Mouse (Mus musculus): ENCODE results near the gene Dock7. TPM values are rescaled to one million over a fixed set of nuclear protein-coding genes. Genes with fewer than 3 reads are reported as not detected.
A peak's percentile ranks its signal among the peaks of the same experiment; 100 is the strongest.

Gene Dock7
- polyA plus RNA-seq, 1 experiment from 2014 or later = 18.9 TPM

DNA sequence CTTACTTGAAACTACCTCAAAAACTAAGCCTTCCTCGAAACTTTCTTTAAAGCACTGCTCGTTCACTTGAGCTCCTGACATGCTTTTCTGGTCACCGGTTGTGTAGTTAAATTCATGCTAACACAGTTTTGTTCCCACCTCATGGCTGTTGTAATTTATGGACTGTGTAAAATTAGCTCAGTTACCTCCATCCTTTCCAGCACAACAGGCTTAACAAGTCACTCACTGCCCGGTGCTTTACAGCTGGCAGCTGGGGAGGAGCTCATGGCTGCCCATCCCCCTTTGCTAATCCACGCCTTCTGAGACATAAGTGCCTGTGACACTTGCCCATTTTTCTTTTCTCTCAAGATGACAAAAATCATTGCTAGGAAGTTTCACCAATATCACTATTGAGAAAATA is 56.2 kb downstream of the Dock7 start:
- 79% methylated on average over 5 of the region's 5 CpGs for WGBS (ENCODE audit: insufficient replicate concordance)
- Histone ChIP-seq H3K9me3 (replicated peaks) (no peaks in the 10 kb centered on the region), H3K4me2 (no peak overlapping the region), H3K27ac (no peak overlapping the region), H3K27me3 (replicated peaks) (no peaks in the 10 kb centered on the region), H3K4me1 (no peaks in the 10 kb centered on the region), H3K4me3 (no peak overlapping the region), H3K9ac (no peak overlapping the region), H3K36me3 (peaks cover 30% of the 10 kb centered on the region)
- no peak for ATAC-seq

DNA sequence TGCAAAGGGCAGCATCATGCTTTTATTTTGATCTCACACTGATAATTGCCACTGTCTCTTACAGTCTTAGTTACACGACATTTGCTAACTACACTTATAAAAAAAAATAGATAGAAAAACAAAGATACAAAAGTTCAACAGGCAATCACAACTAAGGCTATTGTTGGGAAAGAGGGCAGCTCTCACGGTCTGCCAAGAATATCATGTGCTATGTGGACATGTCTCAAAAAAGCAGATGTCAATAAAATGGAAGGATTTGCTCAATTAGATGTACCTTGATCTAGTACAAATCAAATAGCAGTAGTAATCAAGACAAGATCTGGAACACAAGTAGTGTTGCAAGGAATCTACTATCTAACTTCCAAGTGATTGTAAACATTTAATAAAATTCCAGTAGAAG is 72.1 kb downstream of the Dock7 start:
- Histone ChIP-seq H3K9me3 (replicated peaks) (no peaks in the 10 kb centered on the region), H3K4me2 (no peak overlapping the region), H3K27ac (no peak overlapping the region), H3K27me3 (replicated peaks) (no peaks in the 10 kb centered on the region), H3K4me3 (no peak overlapping the region), H3K9ac (no peak overlapping the region), H3K36me3 (peaks cover 20% of the 10 kb centered on the region; the same call in 1 of the 2 replicates), H3K4me1 (peaks cover 24% of the 10 kb centered on the region)
- no peak for ATAC-seq
- WGBS (ENCODE audit: insufficient replicate concordance) = 74% methylated on average over 2 of the region's 2 CpGs

GRCm38 (mm10) chr4:99046471-99046870 is 74.2 kb downstream of the Dock7 start:
- no peak for ATAC-seq
- H3K27ac ChIP-seq = no peak overlapping the region
- H3K9ac ChIP-seq = no peak overlapping the region
- no peak overlapping the region for H3K4me2 ChIP-seq
- 84% methylated on average over 3 of the region's 3 CpGs for WGBS (ENCODE audit: insufficient replicate concordance)
- peaks cover 24% of the 10 kb centered on the region for H3K4me1 ChIP-seq
- H3K27me3 ChIP-seq (replicated peaks) = no peaks in the 10 kb centered on the region
- no peak overlapping the region for H3K4me3 ChIP-seq
- H3K9me3 ChIP-seq (replicated peaks) = no peaks in the 10 kb centered on the region
- H3K36me3 ChIP-seq = peaks cover 30% of the 10 kb centered on the region

- H3K4me2 ChIP-seq = peak overlapping the region; percentile 21
- H3K27me3 ChIP-seq (replicated peaks) = no peaks in the 10 kb centered on the region
- ATAC-seq = peak; percentile 98
- no peak overlapping the region for H3K9ac ChIP-seq
- no peaks in the 10 kb centered on the region for H3K9me3 ChIP-seq (replicated peaks)
- 27% methylated on average over 3 of the region's 3 CpGs for WGBS (ENCODE audit: insufficient replicate concordance)
- H3K4me1 ChIP-seq = peaks cover 24% of the 10 kb centered on the region
- H3K4me3 ChIP-seq = no peak overlapping the region
- peaks cover 28% of the 10 kb centered on the region for H3K36me3 ChIP-seq
- peak overlapping the region; percentile 58; the same call in 1 of the 2 replicates for H3K27ac ChIP-seq
These were observed 75.9 kb downstream of the Dock7 start for GRCm38 (mm10) chr4:99044854-99045253.

- Histone ChIP-seq H3K4me2 (peak overlapping the region; percentile 22; the same call in 1 of the 2 replicates), H3K36me3 (no peaks in the 10 kb centered on the region), H3K4me1 (0 out of 2 replicates have a peak, but pooled peaks cover 3% of the 10 kb centered on the region), H3K9ac (no peak overlapping the region), H3K27me3 (replicated peaks) (no peaks in the 10 kb centered on the region), H3K9me3 (replicated peaks) (no peaks in the 10 kb centered on the region), H3K27ac (no peak overlapping the region), H3K4me3 (no peak overlapping the region)
- ATAC-seq = no peak
- 35% methylated on average over 4 of the region's 4 CpGs for WGBS (ENCODE audit: insufficient replicate concordance)
These were observed 87.8 kb downstream of the Dock7 start for GRCm38 (mm10) chr4:99032921-99033320.

GRCm38 (mm10) chr4:99030686-99031085 is 90.0 kb downstream of the Dock7 start, which contains the start of gene Angptl3:
TSS of gene Angptl3 (plus strand) at chr4:99030954.
- Histone ChIP-seq H3K4me1 (0 out of 2 replicates have a peak, but pooled peaks cover 3% of the 10 kb centered on the region), H3K27me3 (replicated peaks) (no peaks in the 10 kb centered on the region), H3K4me2 (no peak within 1 kb of the TSS; the same call in 1 of the 2 replicates), H3K36me3 (no peaks in the 10 kb centered on the region), H3K9ac (no peak within 1 kb of the TSS), H3K4me3 (no peak within 1 kb of the TSS), H3K9me3 (replicated peaks) (no peaks in the 10 kb centered on the region), H3K27ac (no peak within 1 kb of the TSS)
- 74% methylated on average over 2 of the region's 2 CpGs for WGBS (ENCODE audit: insufficient replicate concordance)
- ATAC-seq = no peak

DNA sequence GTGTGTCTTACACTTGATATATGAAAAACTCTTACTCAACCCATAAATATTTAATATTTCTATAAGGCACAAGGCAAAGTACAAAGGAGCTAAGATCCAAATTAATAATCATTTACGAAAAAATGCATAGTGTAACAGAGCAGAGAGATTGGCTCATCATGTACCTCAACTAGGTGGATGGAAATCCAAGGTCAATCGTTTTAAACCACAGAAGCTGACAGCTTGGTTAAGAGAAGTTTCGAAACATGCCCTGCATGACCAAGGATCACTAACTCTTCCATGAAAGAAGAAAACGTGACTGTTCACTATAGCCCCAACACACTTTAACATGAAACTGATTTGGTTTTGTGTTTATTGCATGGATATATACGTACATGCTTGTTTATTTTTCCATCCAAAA is 92.3 kb downstream of the Dock7 start:
- WGBS (ENCODE audit: insufficient replicate concordance) = 71% methylated on average over 5 of the region's 5 CpGs
- H3K27me3 ChIP-seq (replicated peaks) = no peaks in the 10 kb centered on the region
- no peak overlapping the region for H3K27ac ChIP-seq
- H3K9me3 ChIP-seq (replicated peaks) = no peaks in the 10 kb centered on the region
- 0 out of 2 replicates have a peak, but pooled peaks cover 3% of the 10 kb centered on the region for H3K4me1 ChIP-seq
- H3K4me2 ChIP-seq = no peak overlapping the region
- ATAC-seq = no peak
- no peak overlapping the region for H3K4me3 ChIP-seq
- no peaks in the 10 kb centered on the region for H3K36me3 ChIP-seq
- no peak overlapping the region for H3K9ac ChIP-seq

- H3K4me2 ChIP-seq = no peak overlapping the region
- no peaks in the 10 kb centered on the region for H3K4me1 ChIP-seq
- H3K27ac ChIP-seq = no peak overlapping the region
- H3K36me3 ChIP-seq = peaks cover 7% of the 10 kb centered on the region; the same call in 1 of the 2 replicates
- no peak overlapping the region for H3K4me3 ChIP-seq
- H3K9ac ChIP-seq = no peak overlapping the region
- H3K9me3 ChIP-seq (replicated peaks) = no peaks in the 10 kb centered on the region
- H3K27me3 ChIP-seq (replicated peaks) = no peaks in the 10 kb centered on the region
- no peak for ATAC-seq
- WGBS (ENCODE audit: insufficient replicate concordance) = 87% methylated on average over 8 of the region's 8 CpGs
These were observed 98.5 kb downstream of the Dock7 start for GRCm38 (mm10) chr4:99022221-99022620.

- Histone ChIP-seq H3K4me2 (no peak overlapping the region), H3K36me3 (peaks cover 35% of the 10 kb centered on the region), H3K27me3 (replicated peaks) (no peaks in the 10 kb centered on the region), H3K4me1 (no peaks in the 10 kb centered on the region), H3K4me3 (no peak overlapping the region), H3K9ac (no peak overlapping the region), H3K9me3 (replicated peaks) (no peaks in the 10 kb centered on the region), H3K27ac (no peak overlapping the region)
- ATAC-seq = no peak
- 75% methylated on average over 4 of the region's 4 CpGs for WGBS (ENCODE audit: insufficient replicate concordance)
These were observed 109.7 kb downstream of the Dock7 start for GRCm38 (mm10) chr4:99011039-99011438.

DNA sequence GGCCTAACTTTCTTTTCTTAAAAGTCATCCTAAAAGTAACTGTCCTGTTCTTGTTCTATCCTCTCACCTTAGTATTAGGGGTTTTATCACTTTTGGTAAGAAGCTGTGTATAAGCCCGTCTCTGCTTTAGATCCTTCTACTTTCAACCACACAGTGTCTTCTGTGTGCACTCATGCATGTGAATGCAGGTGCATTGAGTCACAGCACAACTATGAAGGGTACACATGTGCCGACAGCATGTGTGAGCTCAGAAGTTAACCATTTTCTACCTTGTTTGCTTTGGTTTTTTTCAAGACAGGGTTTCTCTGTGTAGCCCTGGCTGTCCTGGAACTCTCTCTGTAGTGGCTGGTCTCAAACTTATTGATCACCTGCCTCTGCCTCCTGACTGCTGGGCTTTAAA is 114.4 kb downstream of the Dock7 start:
- no peak overlapping the region for H3K4me2 ChIP-seq
- no peaks in the 10 kb centered on the region for H3K27me3 ChIP-seq (replicated peaks)
- H3K9me3 ChIP-seq (replicated peaks) = no peaks in the 10 kb centered on the region
- H3K4me1 ChIP-seq = no peaks in the 10 kb centered on the region
- 68% methylated on average over 2 of the region's 2 CpGs for WGBS (ENCODE audit: insufficient replicate concordance)
- H3K9ac ChIP-seq = no peak overlapping the region
- peaks cover 19% of the 10 kb centered on the region for H3K36me3 ChIP-seq
- no peak for ATAC-seq
- no peak overlapping the region for H3K4me3 ChIP-seq
- no peak overlapping the region for H3K27ac ChIP-seq

DNA sequence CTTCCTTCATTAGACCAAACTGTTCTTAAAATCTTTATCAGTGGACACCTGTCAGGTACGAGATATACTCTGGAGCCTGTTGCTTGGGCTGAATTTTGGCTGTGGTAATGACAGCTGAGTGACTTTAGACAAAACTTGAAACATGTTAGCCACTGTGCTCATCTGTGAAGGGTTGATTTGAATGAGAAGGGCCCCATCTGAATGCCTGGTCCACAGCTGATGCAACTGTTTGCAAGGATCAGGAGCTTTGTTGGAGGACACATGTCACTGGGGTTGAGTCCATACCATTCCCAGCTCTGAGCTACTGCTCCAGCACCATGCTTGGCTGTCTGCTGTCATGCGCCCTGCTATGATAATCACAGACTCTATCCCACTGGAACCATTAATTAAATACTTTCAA is 115.1 kb downstream of the Dock7 start:
- Histone ChIP-seq H3K4me2 (no peak overlapping the region), H3K4me1 (no peaks in the 10 kb centered on the region), H3K27ac (no peak overlapping the region), H3K36me3 (peaks cover 14% of the 10 kb centered on the region), H3K27me3 (replicated peaks) (no peaks in the 10 kb centered on the region), H3K4me3 (no peak overlapping the region), H3K9ac (no peak overlapping the region), H3K9me3 (replicated peaks) (no peaks in the 10 kb centered on the region)
- 77% methylated on average over 2 of the region's 2 CpGs for WGBS (ENCODE audit: insufficient replicate concordance)
- no peak for ATAC-seq

GRCm38 (mm10) chr4:98993491-98993890 is 127.2 kb downstream of the Dock7 start:
- Histone ChIP-seq H3K9ac (no peak overlapping the region), H3K4me1 (no peaks in the 10 kb centered on the region), H3K4me2 (no peak overlapping the region), H3K9me3 (replicated peaks) (no peaks in the 10 kb centered on the region), H3K36me3 (peaks cover 16% of the 10 kb centered on the region), H3K4me3 (no peak overlapping the region), H3K27ac (no peak overlapping the region), H3K27me3 (replicated peaks) (no peaks in the 10 kb centered on the region)
- ATAC-seq = no peak
- WGBS (ENCODE audit: insufficient replicate concordance) = 89% methylated on average over 4 of the region's 4 CpGs

DNA sequence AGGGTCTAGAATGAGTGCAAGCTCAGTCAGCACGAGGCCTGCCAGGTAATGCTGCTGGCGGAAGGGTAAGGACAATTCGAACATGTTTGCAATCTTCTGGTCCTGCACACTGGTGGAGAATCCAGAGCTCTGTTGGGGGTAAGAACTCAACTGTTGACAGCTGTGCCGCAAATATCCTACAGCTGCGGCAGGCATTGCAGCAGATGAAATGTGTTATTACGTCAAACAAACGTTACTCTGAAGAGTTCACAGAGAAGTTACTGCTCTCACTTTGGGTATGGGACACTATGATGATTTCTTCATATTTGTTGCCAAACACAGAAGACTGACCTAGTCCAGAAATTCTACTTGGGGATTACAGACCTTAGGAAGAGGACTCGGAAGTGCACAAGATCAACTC is 136.0 kb downstream of the Dock7 start:
- no peaks in the 10 kb centered on the region for H3K27me3 ChIP-seq (replicated peaks)
- no peak for ATAC-seq
- WGBS (ENCODE audit: insufficient replicate concordance) = 85% methylated on average over 8 of the region's 8 CpGs
- H3K4me2 ChIP-seq = no peak overlapping the region
- peaks cover 32% of the 10 kb centered on the region for H3K36me3 ChIP-seq
- no peak overlapping the region for H3K4me3 ChIP-seq
- no peaks in the 10 kb centered on the region for H3K9me3 ChIP-seq (replicated peaks)
- no peak overlapping the region for H3K27ac ChIP-seq
- H3K9ac ChIP-seq = no peak overlapping the region
- H3K4me1 ChIP-seq = no peaks in the 10 kb centered on the region

Data from liver, embryonic 12.5 days (tissue).